Mouse (Mus musculus): ENCODE results near the gene Gm9817. TPM values are rescaled to one million over a fixed set of nuclear protein-coding genes. Genes with fewer than 3 reads are reported as not detected.

Gm9817 gene
- total RNA-seq, 1 experiment, result 8.5 TPM

GRCm38 (mm10) chr13:45032484-45032883 is 46.0 kb upstream of the Gm9817 start:
- Histone ChIP-seq H3K4me3 (ENCODE audit: insufficient read depth in 1 of 2, low read depth in 1 of 2, low read length in 2 of 2, poor library complexity in 1 of 2, severe bottlenecking in 1 of 2) (no peak overlapping the region), H3K27ac (ENCODE audit: insufficient read depth, low read depth, low read length, poor library complexity, severe bottlenecking) (no peak overlapping the region), H3K4me1 (ENCODE audit: control insufficient read depth in 2 of 2, insufficient read depth in 2 of 2, low read length in 2 of 2, poor library complexity in 1 of 2) (no peaks in the 10 kb centered on the region), H3K9ac (ENCODE audit: insufficient read depth, low read depth, low read length, poor library complexity, severe bottlenecking) (no peak overlapping the region), H3K36me3 (ENCODE audit: control insufficient read depth, insufficient read depth, low read length, poor library complexity, severe bottlenecking) (no peaks in the 10 kb centered on the region), H3K9me3 (ENCODE audit: control insufficient read depth, insufficient read depth, low read depth, low read length) (no peaks in the 10 kb centered on the region)
- no peak for DNase-seq (ENCODE audit: low read depth, low spot score)
- TF ChIP-seq ZNF384 (IDR thresholded peaks at IDR 0.05; ENCODE audit: low read depth, low read length) (no peak), CHD2 (IDR thresholded peaks at IDR 0.05; ENCODE audit: low read depth, low read length) (no peak), HCFC1 (IDR thresholded peaks at IDR 0.05; ENCODE audit: borderline replicate concordance, insufficient read depth, low read length) (no peak), ZC3H11A (IDR thresholded peaks at IDR 0.05; ENCODE audit: borderline replicate concordance, low read depth, low read length) (no peak), MAFK (IDR thresholded peaks at IDR 0.05; ENCODE audit: insufficient read depth, low read depth, low read length) (no peak)
- in situ Hi-C loops (cut with MboI; ENCODE audit: low sequenced_read_pairs in 2 of 2, unreplicated experiment in 2 of 2), result loop anchor here (5.0 kb wide), 1 partner anchor 445 kb away; no protein-coding TSS in a partner anchor

GRCm38 (mm10) chr13:45033360-45033759 is 45.1 kb upstream of the Gm9817 start:
- H3K36me3 ChIP-seq (ENCODE audit: control insufficient read depth, insufficient read depth, low read length, poor library complexity, severe bottlenecking), result no peaks in the 10 kb centered on the region
- no peak overlapping the region for H3K27ac ChIP-seq (ENCODE audit: insufficient read depth, low read depth, low read length, poor library complexity, severe bottlenecking)
- H3K4me1 ChIP-seq (ENCODE audit: control insufficient read depth in 2 of 2, insufficient read depth in 2 of 2, low read length in 2 of 2, poor library complexity in 1 of 2), result no peaks in the 10 kb centered on the region
- DNase-seq (ENCODE audit: low read depth, low spot score), result no peak
- no peak overlapping the region for H3K9ac ChIP-seq (ENCODE audit: insufficient read depth, low read depth, low read length, poor library complexity, severe bottlenecking)
- H3K9me3 ChIP-seq (ENCODE audit: control insufficient read depth, insufficient read depth, low read depth, low read length), result no peaks in the 10 kb centered on the region
- H3K4me3 ChIP-seq (ENCODE audit: insufficient read depth in 1 of 2, low read depth in 1 of 2, low read length in 2 of 2, poor library complexity in 1 of 2, severe bottlenecking in 1 of 2), result no peak overlapping the region
- no peak for TF ChIP-seq MAFK (IDR thresholded peaks at IDR 0.05; ENCODE audit: insufficient read depth, low read depth, low read length)
- TF ChIP-seq ZC3H11A (IDR thresholded peaks at IDR 0.05; ENCODE audit: borderline replicate concordance, low read depth, low read length), result no peak
- no peak for TF ChIP-seq HCFC1 (IDR thresholded peaks at IDR 0.05; ENCODE audit: borderline replicate concordance, insufficient read depth, low read length)
- no peak for TF ChIP-seq CHD2 (IDR thresholded peaks at IDR 0.05; ENCODE audit: low read depth, low read length)
- TF ChIP-seq ZNF384 (IDR thresholded peaks at IDR 0.05; ENCODE audit: low read depth, low read length), result no peak
- in situ Hi-C loops (cut with MboI; ENCODE audit: low sequenced_read_pairs in 2 of 2, unreplicated experiment in 2 of 2), result loop anchor here (5.0 kb wide), 1 partner anchor 444 kb away; no protein-coding TSS in a partner anchor

- DNase-seq (ENCODE audit: low read depth, low spot score), result no peak
- no peaks in the 10 kb centered on the region for H3K36me3 ChIP-seq (ENCODE audit: control insufficient read depth, insufficient read depth, low read length, poor library complexity, severe bottlenecking)
- H3K27ac ChIP-seq (ENCODE audit: insufficient read depth, low read depth, low read length, poor library complexity, severe bottlenecking), result no peak overlapping the region
- in situ Hi-C loops (cut with MboI; ENCODE audit: low sequenced_read_pairs in 2 of 2, unreplicated experiment in 2 of 2), result loop anchor here (5.0 kb wide), 1 partner anchor 443 kb away; no protein-coding TSS in a partner anchor
- H3K4me3 ChIP-seq (ENCODE audit: insufficient read depth in 1 of 2, low read depth in 1 of 2, low read length in 2 of 2, poor library complexity in 1 of 2, severe bottlenecking in 1 of 2), result no peak overlapping the region
- H3K4me1 ChIP-seq (ENCODE audit: control insufficient read depth in 2 of 2, insufficient read depth in 2 of 2, low read length in 2 of 2, poor library complexity in 1 of 2), result no peaks in the 10 kb centered on the region
- no peak overlapping the region for H3K9ac ChIP-seq (ENCODE audit: insufficient read depth, low read depth, low read length, poor library complexity, severe bottlenecking)
- no peaks in the 10 kb centered on the region for H3K9me3 ChIP-seq (ENCODE audit: control insufficient read depth, insufficient read depth, low read depth, low read length)
- TF ChIP-seq HCFC1 (IDR thresholded peaks at IDR 0.05; ENCODE audit: borderline replicate concordance, insufficient read depth, low read length) (no peak), CHD2 (IDR thresholded peaks at IDR 0.05; ENCODE audit: low read depth, low read length) (no peak), ZNF384 (IDR thresholded peaks at IDR 0.05; ENCODE audit: low read depth, low read length) (no peak), ZC3H11A (IDR thresholded peaks at IDR 0.05; ENCODE audit: borderline replicate concordance, low read depth, low read length) (no peak), MAFK (IDR thresholded peaks at IDR 0.05; ENCODE audit: insufficient read depth, low read depth, low read length) (no peak)
Measured at GRCm38 (mm10) chr13:45034759-45035158, 43.7 kb upstream of the Gm9817 start.

- H3K36me3 ChIP-seq (ENCODE audit: control insufficient read depth, insufficient read depth, low read length, poor library complexity, severe bottlenecking), result no peaks in the 10 kb centered on the region
- in situ Hi-C loops (cut with MboI; ENCODE audit: low sequenced_read_pairs in 2 of 2, unreplicated experiment in 2 of 2), result no loop called here
- H3K4me1 ChIP-seq (ENCODE audit: control insufficient read depth in 2 of 2, insufficient read depth in 2 of 2, low read length in 2 of 2, poor library complexity in 1 of 2), result no peaks in the 10 kb centered on the region
- no peak overlapping the region for H3K27ac ChIP-seq (ENCODE audit: insufficient read depth, low read depth, low read length, poor library complexity, severe bottlenecking)
- H3K9me3 ChIP-seq (ENCODE audit: control insufficient read depth, insufficient read depth, low read depth, low read length), result no peaks in the 10 kb centered on the region
- no peak for TF ChIP-seq MAFK (IDR thresholded peaks at IDR 0.05; ENCODE audit: insufficient read depth, low read depth, low read length)
- no peak for TF ChIP-seq HCFC1 (IDR thresholded peaks at IDR 0.05; ENCODE audit: borderline replicate concordance, insufficient read depth, low read length)
- TF ChIP-seq CHD2 (IDR thresholded peaks at IDR 0.05; ENCODE audit: low read depth, low read length), result no peak
- no peak for TF ChIP-seq ZNF384 (IDR thresholded peaks at IDR 0.05; ENCODE audit: low read depth, low read length)
- no peak for TF ChIP-seq ZC3H11A (IDR thresholded peaks at IDR 0.05; ENCODE audit: borderline replicate concordance, low read depth, low read length)
- H3K9ac ChIP-seq (ENCODE audit: insufficient read depth, low read depth, low read length, poor library complexity, severe bottlenecking), result no peak overlapping the region
- no peak for DNase-seq (ENCODE audit: low read depth, low spot score)
- no peak overlapping the region for H3K4me3 ChIP-seq (ENCODE audit: insufficient read depth in 1 of 2, low read depth in 1 of 2, low read length in 2 of 2, poor library complexity in 1 of 2, severe bottlenecking in 1 of 2)
Measured at GRCm38 (mm10) chr13:45036417-45036816, 42.1 kb upstream of the Gm9817 start.

DNA sequence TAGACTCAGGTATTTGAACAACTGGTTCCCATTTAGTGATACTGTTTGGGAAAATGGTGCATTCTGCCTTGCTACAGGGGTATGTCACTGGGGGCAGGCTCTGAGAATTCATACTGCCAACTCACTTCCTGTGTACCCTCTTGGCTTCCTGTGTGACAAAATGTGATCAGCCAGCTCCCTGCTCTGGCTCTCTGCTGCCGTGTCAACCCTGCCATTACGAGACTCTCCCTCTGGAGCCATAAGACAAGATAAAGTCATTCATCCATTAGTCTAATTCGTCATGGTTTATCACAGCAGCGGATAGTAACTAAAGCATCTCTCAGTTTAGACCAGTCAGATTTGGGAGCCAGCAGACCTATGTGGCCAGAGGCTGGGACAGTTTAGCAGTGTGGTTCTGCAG is 38.3 kb upstream of the Gm9817 start:
- Histone ChIP-seq H3K36me3 (ENCODE audit: control insufficient read depth, insufficient read depth, low read length, poor library complexity, severe bottlenecking) (no peaks in the 10 kb centered on the region), H3K9ac (ENCODE audit: insufficient read depth, low read depth, low read length, poor library complexity, severe bottlenecking) (no peak overlapping the region), H3K27ac (ENCODE audit: insufficient read depth, low read depth, low read length, poor library complexity, severe bottlenecking) (no peak overlapping the region), H3K4me3 (ENCODE audit: insufficient read depth in 1 of 2, low read depth in 1 of 2, low read length in 2 of 2, poor library complexity in 1 of 2, severe bottlenecking in 1 of 2) (no peak overlapping the region), H3K9me3 (ENCODE audit: control insufficient read depth, insufficient read depth, low read depth, low read length) (no peaks in the 10 kb centered on the region), H3K4me1 (ENCODE audit: control insufficient read depth in 2 of 2, insufficient read depth in 2 of 2, low read length in 2 of 2, poor library complexity in 1 of 2) (no peaks in the 10 kb centered on the region)
- TF ChIP-seq MAFK (IDR thresholded peaks at IDR 0.05; ENCODE audit: insufficient read depth, low read depth, low read length) (no peak), ZNF384 (IDR thresholded peaks at IDR 0.05; ENCODE audit: low read depth, low read length) (no peak), CHD2 (IDR thresholded peaks at IDR 0.05; ENCODE audit: low read depth, low read length) (no peak), HCFC1 (IDR thresholded peaks at IDR 0.05; ENCODE audit: borderline replicate concordance, insufficient read depth, low read length) (no peak), ZC3H11A (IDR thresholded peaks at IDR 0.05; ENCODE audit: borderline replicate concordance, low read depth, low read length) (no peak)
- in situ Hi-C loops (cut with MboI; ENCODE audit: low sequenced_read_pairs in 2 of 2, unreplicated experiment in 2 of 2), result no loop called here
- DNase-seq (ENCODE audit: low read depth, low spot score), result no peak
